Mouse (Mus musculus) lung, embryonic 16.5 days (tissue): Measurements from ENCODE around the gene Pdpk1. TPM values are rescaled to one million over a fixed set of nuclear protein-coding genes. Genes with fewer than 3 reads are reported as not detected.
A peak's percentile ranks its signal among the peaks of the same experiment; 100 is the strongest.

Source experiments
- ATAC-seq: fragments of 200-750 bp; cut with Nextera tagmentation; 2 replicates; pipeline ENCODE4 v1.8.0; 2017; ENCODE audit warnings: low read depth, mild to moderate bottlenecking, moderate library complexity
- H3K27ac ChIP-seq: fragments of 300-500 bp; sonication (generic); 2 replicates; pipeline ENCODE4 v1.5.1; 2014; ENCODE audit warnings: mild to moderate bottlenecking, control low read depth, low read length
- H3K27me3 ChIP-seq: fragments of 300-500 bp; sonication (generic); 2 replicates; pipeline ENCODE4 v1.6.1; 2014; ENCODE audit warnings: low read depth, low read length, mixed read lengths; ENCODE audit not compliant: control insufficient read depth, insufficient read depth
- H3K36me3 ChIP-seq: fragments of 300-500 bp; sonication (generic); 2 replicates; pipeline ENCODE4 v1.6.1; 2014; ENCODE audit warnings: low read length; ENCODE audit not compliant: control insufficient read depth, insufficient read depth
- H3K4me1 ChIP-seq: fragments of 300-500 bp; sonication (generic); replicated peaks from 2 replicates; pipeline ENCODE4 v1.6.1; 2014; ENCODE audit warnings: low read length, mixed read lengths; ENCODE audit not compliant: control insufficient read depth, insufficient read depth
- H3K4me2 ChIP-seq: fragments of 300-500 bp; sonication (generic); 2 replicates; pipeline ENCODE4 v1.6.1; 2014; ENCODE audit warnings: low read depth, low read length, control low read depth
- H3K4me3 ChIP-seq: fragments of 300-500 bp; sonication (generic); 2 replicates; pipeline ENCODE4 v1.5.1; 2014; ENCODE audit warnings: mild to moderate bottlenecking, low read length, control low read depth
- H3K9ac ChIP-seq: fragments of 300-500 bp; sonication (generic); 2 replicates; pipeline ENCODE4 v1.6.1; 2014; ENCODE audit warnings: low read length, control low read depth
- H3K9me3 ChIP-seq: fragments of 300-500 bp; sonication (generic); 2 replicates; pipeline ENCODE4 v1.6.1; 2016; ENCODE audit warnings: low read length; ENCODE audit not compliant: control insufficient read depth
- WGBS: fragments of 180-500 bp; shearing (Covaris S2); extraction: QIAGEN DNeasy Blood & Tissue Kit; methylation state at CpG from one replicate; pipeline ENCODE4 v1.1.7; 2014; 5-methylcytosine and 5-hydroxymethylcytosine counted together
- polyA plus RNA-seq: library from polyadenylated mRNA; unstranded; fragments of >200 nt; fragmentation: Nextera tagmentation; extraction: Ambion mirVana; gene quantifications from 2 replicates; pipeline ENCODE4 v1.2.1, GENCODE M21; 2015

The Pdpk1 gene
- polyA plus RNA-seq = 33.1 and 34.9 TPM in 2 replicates

- Histone ChIP-seq H3K27me3 (no peaks in the 10 kb centered on the region), H3K9ac (peak within 1 kb of the TSS; percentile 51), H3K4me1 (peaks cover 10% of the 10 kb centered on the region), H3K27ac (no peak within 1 kb of the TSS), H3K4me2 (peak within 1 kb of the TSS; percentile 87), H3K9me3 (no peaks in the 10 kb centered on the region), H3K4me3 (peak within 1 kb of the TSS; percentile 46), H3K36me3 (no peaks in the 10 kb centered on the region)
- no peak for ATAC-seq
- WGBS = 80% methylated on average over 2 of the region's 2 CpGs
Observed at GRCm38 (mm10) chr17:24150824-24151223, at the start of gene Pdpk1. Gene Pdpk1, minus strand, starts transcription at chr17:24150924.

- no peak for ATAC-seq
- Histone ChIP-seq H3K9ac (no peak overlapping the region), H3K36me3 (no peaks in the 10 kb centered on the region), H3K4me1 (peaks cover 7% of the 10 kb centered on the region), H3K9me3 (no peaks in the 10 kb centered on the region), H3K4me2 (no peak overlapping the region), H3K27ac (no peak overlapping the region), H3K27me3 (no peaks in the 10 kb centered on the region), H3K4me3 (no peak overlapping the region)
- WGBS = 60% methylated on average over 4 of the region's 4 CpGs
Observed at GRCm38 (mm10) chr17:24199741-24200140, 49.0 kb upstream of the Pdpk1 start.

DNA sequence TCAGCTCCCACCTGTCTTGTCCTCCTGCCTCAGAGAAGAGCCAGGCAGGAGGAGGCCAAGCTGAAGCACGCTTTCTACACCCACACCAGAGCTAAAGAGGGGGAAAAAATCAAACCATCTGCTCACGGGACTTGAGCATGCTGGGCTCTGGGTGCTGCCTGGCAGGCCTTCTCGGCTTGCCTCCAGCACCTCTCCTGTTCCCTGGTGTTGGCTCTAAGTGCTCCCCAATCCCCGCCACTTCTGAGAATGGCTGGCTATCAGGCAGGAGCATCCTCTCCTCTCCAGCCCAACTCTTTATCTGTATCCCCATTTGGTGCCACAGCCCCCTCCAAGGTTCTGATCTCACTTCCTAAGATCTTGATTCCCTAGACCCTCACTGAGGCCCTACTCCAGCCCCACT is 48.5 kb upstream of the Pdpk1 start:
- Histone ChIP-seq H3K4me3 (no peak overlapping the region), H3K27me3 (no peaks in the 10 kb centered on the region), H3K4me2 (no peak overlapping the region), H3K4me1 (peaks cover 2% of the 10 kb centered on the region; the same call in 1 of the 2 replicates), H3K36me3 (no peaks in the 10 kb centered on the region), H3K27ac (no peak overlapping the region), H3K9ac (no peak overlapping the region), H3K9me3 (no peaks in the 10 kb centered on the region)
- no peak for ATAC-seq
- WGBS = 74% methylated on average over 4 of the region's 4 CpGs

- WGBS = 51% methylated on average over 15 of the region's 15 CpGs
- Histone ChIP-seq H3K36me3 (no peaks in the 10 kb centered on the region), H3K9me3 (no peaks in the 10 kb centered on the region), H3K27ac (no peak overlapping the region), H3K4me1 (no peaks in the 10 kb centered on the region; the same call in 1 of the 2 replicates), H3K27me3 (no peaks in the 10 kb centered on the region), H3K4me3 (no peak overlapping the region), H3K9ac (no peak overlapping the region), H3K4me2 (no peak overlapping the region)
- ATAC-seq = no peak
Observed at GRCm38 (mm10) chr17:24197032-24197824, 46.5 kb upstream of the Pdpk1 start.

- Histone ChIP-seq H3K36me3 (no peaks in the 10 kb centered on the region), H3K4me1 (no peaks in the 10 kb centered on the region; the same call in 1 of the 2 replicates), H3K9ac (no peak overlapping the region), H3K4me3 (no peak overlapping the region), H3K27me3 (no peaks in the 10 kb centered on the region), H3K4me2 (no peak overlapping the region), H3K9me3 (no peaks in the 10 kb centered on the region), H3K27ac (no peak overlapping the region)
- no peak for ATAC-seq
- WGBS = 51% methylated on average over 2 of the region's 2 CpGs
Observed at GRCm38 (mm10) chr17:24195349-24195748, 44.6 kb upstream of the Pdpk1 start.

- WGBS = 79% methylated on average over 5 of the region's 5 CpGs
- H3K9ac ChIP-seq = no peak overlapping the region
Observed at GRCm38 (mm10) chr17:24193769-24194168, 43.0 kb upstream of the Pdpk1 start.

DNA sequence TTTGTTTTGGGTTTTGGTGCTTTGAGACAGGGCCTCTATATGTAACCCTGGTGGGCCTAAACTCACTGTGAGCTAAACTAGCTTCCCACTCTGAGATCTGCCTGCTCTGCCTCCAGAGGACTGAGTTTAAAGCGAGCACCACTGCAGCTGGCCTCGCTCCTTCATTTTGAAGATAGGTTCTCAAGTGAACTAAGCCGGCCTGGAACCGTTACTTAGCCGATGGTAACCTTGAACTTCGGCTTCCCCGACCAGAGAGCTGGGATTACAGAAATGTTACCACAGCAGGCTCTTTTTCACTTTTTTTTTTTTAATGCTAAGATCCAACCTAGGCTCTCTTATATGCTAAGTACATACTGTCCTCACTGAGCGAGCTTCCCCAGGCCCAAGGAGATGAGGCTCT is 42.5 kb upstream of the Pdpk1 start:
- no peaks in the 10 kb centered on the region for H3K4me1 ChIP-seq
- no peak for ATAC-seq

More at GRCm38 (mm10) chr17:24193769-24194168, 43.0 kb upstream of the Pdpk1 start:
- Histone ChIP-seq H3K27ac (no peak overlapping the region), H3K4me1 (no peaks in the 10 kb centered on the region), H3K9me3 (no peaks in the 10 kb centered on the region), H3K4me3 (no peak overlapping the region), H3K27me3 (no peaks in the 10 kb centered on the region), H3K4me2 (no peak overlapping the region), H3K36me3 (no peaks in the 10 kb centered on the region)
- ATAC-seq = no peak

DNA sequence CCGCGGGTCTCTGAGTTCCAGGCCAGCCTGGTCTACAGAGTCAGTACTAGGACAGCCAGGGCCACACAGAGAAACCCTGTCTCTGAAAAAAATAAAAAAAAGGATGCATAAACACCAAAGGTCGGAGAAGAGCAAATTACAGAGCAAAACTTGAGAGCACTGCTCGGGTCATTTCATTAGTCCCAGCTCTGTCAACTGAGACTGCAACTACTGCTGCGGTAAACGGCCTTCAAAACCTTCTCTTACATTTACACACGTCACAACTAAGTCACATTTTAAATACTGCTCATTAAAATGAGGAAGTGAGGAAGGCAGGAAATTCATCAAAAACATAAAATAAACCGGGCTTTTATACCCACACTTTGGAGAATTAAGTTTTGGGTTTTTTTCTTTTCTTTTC is 42.1 kb upstream of the Pdpk1 start:
- no peak overlapping the region for H3K9ac ChIP-seq
- no peaks in the 10 kb centered on the region for H3K4me1 ChIP-seq
- H3K9me3 ChIP-seq = no peaks in the 10 kb centered on the region
- H3K27ac ChIP-seq = no peak overlapping the region
- H3K4me3 ChIP-seq = no peak overlapping the region
- H3K4me2 ChIP-seq = no peak overlapping the region
- WGBS = 71% methylated on average over 8 of the region's 8 CpGs
- H3K36me3 ChIP-seq = no peaks in the 10 kb centered on the region
- no peak for ATAC-seq
- H3K27me3 ChIP-seq = no peaks in the 10 kb centered on the region

More for the DNA sequence above, 42.5 kb upstream of the Pdpk1 start:
- H3K4me3 ChIP-seq = no peak overlapping the region
- H3K4me2 ChIP-seq = no peak overlapping the region
- no peaks in the 10 kb centered on the region for H3K36me3 ChIP-seq
- no peak overlapping the region for H3K9ac ChIP-seq
- WGBS = 86% methylated on average over 8 of the region's 8 CpGs
- no peaks in the 10 kb centered on the region for H3K27me3 ChIP-seq
- no peak overlapping the region for H3K27ac ChIP-seq
- no peaks in the 10 kb centered on the region for H3K9me3 ChIP-seq

DNA sequence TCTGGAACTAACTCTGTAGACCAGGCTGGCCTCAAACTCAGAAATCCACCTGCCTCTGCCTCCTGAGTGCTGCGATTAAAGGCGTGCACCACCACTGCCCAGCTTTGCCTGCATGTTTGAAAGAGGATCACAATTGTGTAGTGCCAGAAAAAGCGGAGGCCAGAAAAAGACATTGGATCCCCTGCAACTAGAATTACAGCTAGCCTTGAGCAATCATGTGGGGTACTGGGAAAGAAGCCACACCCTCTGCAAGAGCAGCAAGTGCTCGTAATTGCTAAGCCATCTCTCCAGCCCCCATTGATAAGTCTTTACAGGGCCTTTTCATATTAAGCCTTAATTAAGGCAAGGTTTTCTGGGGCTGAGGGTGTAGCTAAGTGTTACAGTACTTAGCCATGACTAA is 40.8 kb upstream of the Pdpk1 start:
- ATAC-seq = no peak
- no peak overlapping the region for H3K4me3 ChIP-seq
- no peak overlapping the region for H3K9ac ChIP-seq
- H3K4me2 ChIP-seq = no peak overlapping the region
- no peaks in the 10 kb centered on the region for H3K36me3 ChIP-seq
- H3K27me3 ChIP-seq = no peaks in the 10 kb centered on the region
- H3K9me3 ChIP-seq = no peaks in the 10 kb centered on the region
- no peak overlapping the region for H3K27ac ChIP-seq
- no peaks in the 10 kb centered on the region for H3K4me1 ChIP-seq
- 77% methylated on average over 4 of the region's 4 CpGs for WGBS
